Mouse (Mus musculus): Measurements from ENCODE around the gene Cadm3. TPM values are rescaled to one million over a fixed set of nuclear protein-coding genes. Genes with fewer than 3 reads are reported as not detected.

Gene Cadm3
- polyA plus RNA-seq, 1 experiment from 2014 or later, result 138 TPM

GRCm38 (mm10) chr1:173329743-173330142 lies 37.8 kb downstream of the Cadm3 start:
- DNase-seq (ENCODE audit: low spot score) (peak; percentile 51), ATAC-seq (ENCODE audit: low FRiP score) (peak; percentile 46; the same call in 1 of the 2 replicates)
- H3K4me2 ChIP-seq (replicated peaks), result no peak overlapping the region

GRCm38 (mm10) chr1:173329185-173329584 lies 38.3 kb downstream of the Cadm3 start:
- 44% methylated on average over 4 of the region's 4 CpGs for WGBS
- ATAC-seq (ENCODE audit: low FRiP score), result no peak

More at GRCm38 (mm10) chr1:173329743-173330142, 37.8 kb downstream of the Cadm3 start:
- H3K27ac ChIP-seq, result peak overlapping the region; percentile 44; the same call in 1 of the 2 replicates
- no peaks in the 10 kb centered on the region for H3K36me3 ChIP-seq (replicated peaks; ENCODE audit: control insufficient read depth, insufficient read depth)
- H3K9me3 ChIP-seq (ENCODE audit: control insufficient read depth, low read length), result no peaks in the 10 kb centered on the region
- no peak overlapping the region for H3K9ac ChIP-seq
- H3K4me1 ChIP-seq (replicated peaks; ENCODE audit: control insufficient read depth, insufficient read depth, low read length), result no peaks in the 10 kb centered on the region; the same call in 1 of the 2 replicates
- WGBS, result 64% methylated on average over 5 of the region's 5 CpGs
- H3K4me3 ChIP-seq (replicated peaks; ENCODE audit: low read length), result no peak overlapping the region
- H3K27me3 ChIP-seq (ENCODE audit: control insufficient read depth, insufficient read depth, low read length), result no peaks in the 10 kb centered on the region

DNA sequence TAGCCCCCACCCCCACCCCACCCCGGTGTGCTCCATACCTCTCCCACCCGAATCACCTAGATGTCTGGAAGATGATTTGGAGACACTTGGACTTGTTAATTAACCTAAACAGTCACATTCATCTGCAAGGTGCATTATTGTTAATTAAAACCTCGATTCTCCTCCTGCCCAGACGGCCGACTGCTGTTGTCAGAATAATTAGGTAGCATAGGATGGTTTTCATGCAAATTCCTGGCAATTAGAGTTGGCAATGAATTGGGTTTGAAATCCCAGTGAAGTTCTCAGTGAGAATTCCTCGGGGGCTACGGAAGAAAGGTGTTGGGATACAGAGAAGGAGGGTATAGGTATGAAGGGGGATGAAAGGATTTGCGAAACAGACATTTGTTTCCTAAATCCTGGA lies 39.0 kb downstream of the Cadm3 start:
- Histone ChIP-seq H3K9ac (no peak overlapping the region), H3K9me3 (ENCODE audit: control insufficient read depth, low read length) (no peaks in the 10 kb centered on the region), H3K27me3 (ENCODE audit: control insufficient read depth, insufficient read depth, low read length) (no peaks in the 10 kb centered on the region), H3K4me1 (replicated peaks; ENCODE audit: control insufficient read depth, insufficient read depth, low read length) (no peaks in the 10 kb centered on the region; the same call in 1 of the 2 replicates), H3K27ac (no peak overlapping the region), H3K4me2 (replicated peaks) (no peak overlapping the region), H3K4me3 (replicated peaks; ENCODE audit: low read length) (no peak overlapping the region), H3K36me3 (replicated peaks; ENCODE audit: control insufficient read depth, insufficient read depth) (no peaks in the 10 kb centered on the region)
- WGBS, result 57% methylated on average over 8 of the region's 8 CpGs
- ATAC-seq (ENCODE audit: low FRiP score), result no peak
- DNase-seq (ENCODE audit: low spot score), result no peak

More at GRCm38 (mm10) chr1:173329185-173329584, 38.3 kb downstream of the Cadm3 start:
- no peak overlapping the region for H3K4me2 ChIP-seq (replicated peaks)
- H3K27me3 ChIP-seq (ENCODE audit: control insufficient read depth, insufficient read depth, low read length), result no peaks in the 10 kb centered on the region
- no peaks in the 10 kb centered on the region for H3K36me3 ChIP-seq (replicated peaks; ENCODE audit: control insufficient read depth, insufficient read depth)
- H3K9me3 ChIP-seq (ENCODE audit: control insufficient read depth, low read length), result no peaks in the 10 kb centered on the region
- no peak overlapping the region for H3K4me3 ChIP-seq (replicated peaks; ENCODE audit: low read length)
- H3K4me1 ChIP-seq (replicated peaks; ENCODE audit: control insufficient read depth, insufficient read depth, low read length), result no peaks in the 10 kb centered on the region; the same call in 1 of the 2 replicates
- DNase-seq (ENCODE audit: low spot score), result no peak
- no peak overlapping the region for H3K9ac ChIP-seq
- peak overlapping the region; percentile 36; the same call in 1 of the 2 replicates for H3K27ac ChIP-seq

DNA sequence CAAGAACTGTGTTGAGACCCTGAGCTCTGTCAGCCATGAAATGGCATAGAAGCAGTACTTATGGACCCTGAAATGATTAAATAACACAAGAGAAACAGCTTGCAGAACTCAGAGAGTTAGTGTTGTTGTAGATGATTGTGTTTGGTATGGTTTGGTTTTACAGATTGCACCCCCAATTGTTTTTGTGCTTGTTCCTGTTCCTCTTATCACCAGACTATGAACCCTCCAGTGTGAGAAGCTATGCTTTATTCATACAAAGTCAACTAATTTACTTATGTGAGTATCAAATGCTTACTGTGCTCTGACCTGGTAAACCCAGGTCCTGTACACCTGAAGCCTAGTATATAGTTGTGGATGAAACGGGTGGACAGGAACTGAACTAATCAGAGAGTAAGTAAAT lies 40.9 kb downstream of the Cadm3 start:
- no peak overlapping the region for H3K9ac ChIP-seq
- no peaks in the 10 kb centered on the region for H3K36me3 ChIP-seq (replicated peaks; ENCODE audit: control insufficient read depth, insufficient read depth)
- H3K4me2 ChIP-seq (replicated peaks), result no peak overlapping the region
- H3K4me1 ChIP-seq (replicated peaks; ENCODE audit: control insufficient read depth, insufficient read depth, low read length), result no peaks in the 10 kb centered on the region; the same call in 1 of the 2 replicates
- ATAC-seq (ENCODE audit: low FRiP score), result no peak
- H3K4me3 ChIP-seq (replicated peaks; ENCODE audit: low read length), result no peak overlapping the region
- H3K27ac ChIP-seq, result no peak overlapping the region
- DNase-seq (ENCODE audit: low spot score), result no peak
- 73% methylated on average over 1 of the region's 1 CpGs for WGBS
- no peaks in the 10 kb centered on the region for H3K27me3 ChIP-seq (ENCODE audit: control insufficient read depth, insufficient read depth, low read length)
- H3K9me3 ChIP-seq (ENCODE audit: control insufficient read depth, low read length), result no peaks in the 10 kb centered on the region

DNA sequence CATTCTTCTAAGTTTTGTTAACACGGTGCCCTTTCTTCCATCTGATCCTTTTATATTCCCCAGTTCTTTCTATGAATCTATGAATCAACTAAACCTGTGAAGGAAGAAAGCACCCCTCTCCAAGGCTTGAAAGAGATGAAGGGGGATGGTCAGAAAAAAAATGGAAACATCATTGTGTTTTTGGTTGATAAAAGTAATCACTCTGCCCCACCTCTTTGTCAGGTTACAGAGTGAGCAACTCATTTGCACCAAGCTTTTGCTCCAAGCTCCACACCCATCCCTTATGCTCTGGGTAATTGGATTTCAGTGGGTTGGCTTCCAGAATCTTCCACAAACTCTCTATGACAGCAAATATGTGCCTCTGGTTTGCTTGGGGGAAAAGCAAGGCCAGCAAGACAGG lies 42.1 kb downstream of the Cadm3 start:
- DNase-seq (ENCODE audit: low spot score), result no peak
- Histone ChIP-seq H3K4me3 (replicated peaks; ENCODE audit: low read length) (no peak overlapping the region), H3K36me3 (replicated peaks; ENCODE audit: control insufficient read depth, insufficient read depth) (no peaks in the 10 kb centered on the region), H3K4me1 (replicated peaks; ENCODE audit: control insufficient read depth, insufficient read depth, low read length) (no peaks in the 10 kb centered on the region; the same call in 1 of the 2 replicates), H3K4me2 (replicated peaks) (no peak overlapping the region), H3K27me3 (ENCODE audit: control insufficient read depth, insufficient read depth, low read length) (no peaks in the 10 kb centered on the region), H3K9me3 (ENCODE audit: control insufficient read depth, low read length) (no peaks in the 10 kb centered on the region), H3K27ac (no peak overlapping the region), H3K9ac (no peak overlapping the region)
- WGBS, result 91% methylated on average over 1 of the region's 1 CpGs
- no peak for ATAC-seq (ENCODE audit: low FRiP score)

DNA sequence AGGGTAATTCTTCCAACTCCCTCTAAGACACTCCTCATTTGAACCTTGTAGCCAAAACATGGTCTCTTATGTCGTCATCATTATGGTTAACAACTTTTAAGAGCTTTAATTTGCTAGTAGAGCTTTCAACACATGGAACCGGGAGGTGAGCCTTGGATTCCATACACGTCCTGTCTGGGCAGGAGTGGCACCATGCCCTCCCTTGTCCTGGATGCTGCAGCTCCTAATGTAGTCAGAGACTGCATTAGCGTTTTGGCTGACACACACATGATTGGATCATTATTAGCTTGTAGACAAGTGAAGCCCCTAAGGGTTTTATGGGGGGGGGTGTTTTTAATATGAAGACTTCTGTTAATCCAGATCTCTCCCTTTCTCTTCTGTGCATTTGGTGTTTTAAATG lies 42.5 kb downstream of the Cadm3 start:
- no peaks in the 10 kb centered on the region for H3K36me3 ChIP-seq (replicated peaks; ENCODE audit: control insufficient read depth, insufficient read depth)
- no peak overlapping the region for H3K9ac ChIP-seq
- H3K4me2 ChIP-seq (replicated peaks), result no peak overlapping the region
- ATAC-seq (ENCODE audit: low FRiP score) (no peak), DNase-seq (ENCODE audit: low spot score) (no peak)
- no peaks in the 10 kb centered on the region; the same call in 1 of the 2 replicates for H3K4me1 ChIP-seq (replicated peaks; ENCODE audit: control insufficient read depth, insufficient read depth, low read length)
- H3K27ac ChIP-seq, result no peak overlapping the region
- H3K4me3 ChIP-seq (replicated peaks; ENCODE audit: low read length), result no peak overlapping the region
- H3K9me3 ChIP-seq (ENCODE audit: control insufficient read depth, low read length), result no peaks in the 10 kb centered on the region
- 62% methylated on average over 4 of the region's 4 CpGs for WGBS
- H3K27me3 ChIP-seq (ENCODE audit: control insufficient read depth, insufficient read depth, low read length), result no peaks in the 10 kb centered on the region

DNA sequence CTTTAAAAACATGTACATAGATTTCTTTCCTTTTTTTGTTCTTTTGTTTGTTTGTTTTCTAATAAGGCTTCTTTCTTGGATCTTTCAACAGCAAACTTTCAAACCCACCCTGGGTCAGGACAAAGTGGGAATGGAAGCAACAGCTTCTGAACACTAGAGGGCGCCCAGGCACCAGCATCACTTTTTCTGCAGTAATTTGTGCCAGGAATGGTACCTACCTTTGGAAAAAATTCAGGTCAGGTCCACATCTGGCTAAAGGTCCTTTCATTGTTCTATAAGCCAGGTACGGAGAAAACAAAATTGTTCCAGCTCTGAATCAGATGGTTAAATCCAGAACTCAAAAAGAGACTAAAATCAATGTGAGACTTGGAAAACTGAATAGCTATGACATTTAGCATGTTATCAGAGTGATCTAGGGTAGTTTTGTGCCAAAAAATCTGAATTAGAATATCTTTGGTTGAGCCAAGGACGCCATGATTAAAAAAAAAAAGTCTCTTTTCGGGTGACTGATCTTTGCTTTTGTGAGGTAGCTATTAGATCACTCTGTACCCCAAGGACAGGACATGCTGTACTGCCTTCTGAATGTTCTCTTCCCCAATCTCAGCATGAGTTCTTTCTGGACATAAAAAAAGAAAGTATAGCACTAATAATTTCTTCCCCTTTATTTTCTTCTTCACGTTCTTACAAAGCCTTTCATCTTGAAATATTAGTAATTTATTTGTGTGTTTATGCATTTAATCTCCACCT lies 43.5 kb downstream of the Cadm3 start:
- no peak for ATAC-seq (ENCODE audit: low FRiP score)

GRCm38 (mm10) chr1:173322249-173322627 lies 45.3 kb downstream of the Cadm3 start:
- no peak overlapping the region for H3K9ac ChIP-seq
- H3K4me3 ChIP-seq (replicated peaks; ENCODE audit: low read length), result no peak overlapping the region
- H3K4me1 ChIP-seq (replicated peaks; ENCODE audit: control insufficient read depth, insufficient read depth, low read length), result no peaks in the 10 kb centered on the region
- H3K9me3 ChIP-seq (ENCODE audit: control insufficient read depth, low read length), result no peaks in the 10 kb centered on the region
- 73% methylated on average over 6 of the region's 6 CpGs for whole genome bisulfite sequencing
- no peaks in the 10 kb centered on the region for H3K36me3 ChIP-seq (replicated peaks; ENCODE audit: control insufficient read depth, insufficient read depth)
- H3K27me3 ChIP-seq (ENCODE audit: control insufficient read depth, insufficient read depth, low read length), result no peaks in the 10 kb centered on the region
- H3K27ac ChIP-seq, result no peak overlapping the region
- no peak overlapping the region for H3K4me2 ChIP-seq (replicated peaks)
- DNase-seq (ENCODE audit: low spot score), result no peak
- peak; percentile 43; the same call in 1 of the 2 replicates for ATAC-seq (ENCODE audit: low FRiP score)

More for the DNA sequence above, 43.5 kb downstream of the Cadm3 start:
- Histone ChIP-seq H3K27me3 (ENCODE audit: control insufficient read depth, insufficient read depth, low read length) (no peaks in the 10 kb centered on the region), H3K9me3 (ENCODE audit: control insufficient read depth, low read length) (no peaks in the 10 kb centered on the region), H3K27ac (no peak overlapping the region), H3K4me3 (replicated peaks; ENCODE audit: low read length) (no peak overlapping the region), H3K36me3 (replicated peaks; ENCODE audit: control insufficient read depth, insufficient read depth) (no peaks in the 10 kb centered on the region), H3K9ac (no peak overlapping the region), H3K4me2 (replicated peaks) (no peak overlapping the region), H3K4me1 (replicated peaks; ENCODE audit: control insufficient read depth, insufficient read depth, low read length) (no peaks in the 10 kb centered on the region; the same call in 1 of the 2 replicates)
- 31% methylated on average over 5 of the region's 5 CpGs for WGBS
- DNase-seq (ENCODE audit: low spot score), result peak; percentile 63

DNA sequence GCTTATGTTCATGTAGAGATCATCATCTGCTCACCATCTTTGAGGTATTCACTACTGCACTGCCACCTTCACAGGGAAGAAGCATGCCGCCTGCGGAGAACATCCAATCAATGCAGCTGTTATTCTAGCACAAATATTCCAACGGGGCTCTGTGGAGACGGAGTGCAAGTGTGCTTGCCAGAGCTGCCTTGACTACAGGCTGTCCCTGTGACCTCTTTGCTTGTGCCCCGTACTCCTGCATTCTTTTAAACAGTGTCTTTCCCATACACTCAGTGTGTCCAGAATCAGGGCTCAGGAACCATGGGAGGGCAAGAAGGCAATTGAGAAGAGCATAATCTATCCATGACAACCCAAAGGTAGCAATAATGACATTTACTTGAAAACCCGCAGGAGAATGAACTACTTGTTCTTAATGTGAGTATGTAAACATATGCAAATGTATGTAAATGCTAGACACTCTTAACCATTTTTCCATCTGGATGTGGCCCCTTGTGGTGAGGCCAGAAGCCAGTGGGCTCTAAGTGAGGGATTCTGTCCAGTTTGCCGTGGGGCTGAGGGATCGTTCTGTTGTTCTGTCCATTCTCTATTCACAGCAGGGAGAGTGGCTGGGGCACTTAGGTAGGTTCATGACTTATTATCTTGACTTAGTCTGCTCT lies 45.8 kb downstream of the Cadm3 start:
- Histone ChIP-seq H3K9me3 (ENCODE audit: control insufficient read depth, low read length) (no peaks in the 10 kb centered on the region), H3K4me3 (replicated peaks; ENCODE audit: low read length) (no peak overlapping the region), H3K4me1 (replicated peaks; ENCODE audit: control insufficient read depth, insufficient read depth, low read length) (no peaks in the 10 kb centered on the region), H3K27me3 (ENCODE audit: control insufficient read depth, insufficient read depth, low read length) (no peaks in the 10 kb centered on the region), H3K9ac (no peak overlapping the region), H3K4me2 (replicated peaks) (no peak overlapping the region), H3K36me3 (replicated peaks; ENCODE audit: control insufficient read depth, insufficient read depth) (no peaks in the 10 kb centered on the region), H3K27ac (no peak overlapping the region)
- WGBS, result 43% methylated on average over 8 of the region's 8 CpGs
- DNase-seq (ENCODE audit: low spot score) (no peak), ATAC-seq (ENCODE audit: low FRiP score) (peak; percentile 76)

All from hindbrain, embryonic 14.5 days (tissue).